Mouse (Mus musculus) frontal cortex, postnatal 25 days (tissue): ENCODE data around the gene Tiparp.

Source experiments
- DNase-seq, 2 experiments: peaks; one replicate each; pipeline ENCODE4 v3.0.0; 2022; ENCODE audit warnings: low spot score in 2 of 2

Gene Tiparp

GRCm38 (mm10) chr3:65584329-65584728, 56.1 kb downstream of the Tiparp start:
- no peak for DNase-seq

DNA sequence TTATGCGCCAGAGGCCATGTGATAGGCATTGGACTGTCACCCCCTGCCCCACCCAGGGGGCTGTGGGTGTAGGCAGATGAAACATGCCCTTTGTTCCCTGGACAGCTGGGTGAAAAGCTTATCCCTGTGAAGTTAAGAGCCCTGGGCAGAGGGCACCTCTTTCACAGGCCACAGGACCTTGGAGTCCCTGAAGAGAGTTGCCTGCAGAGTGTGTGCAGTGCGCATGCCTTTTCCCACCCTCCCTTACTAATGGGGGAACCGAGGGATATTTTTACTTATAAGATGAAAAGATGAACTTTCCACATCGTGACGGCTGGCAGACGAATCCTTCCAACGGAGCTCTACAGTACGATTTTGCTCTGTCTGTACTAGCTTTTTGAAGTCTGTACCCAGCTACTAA, 57.1 kb downstream of the Tiparp start:
- DNase-seq: no peak

GRCm38 (mm10) chr3:65585823-65586482, 57.7 kb downstream of the Tiparp start:
- no peak for DNase-seq

- DNase-seq: peak; percentile 33 to 49
Observed at GRCm38 (mm10) chr3:65586483-65586905, 58.3 kb downstream of the Tiparp start.

DNA sequence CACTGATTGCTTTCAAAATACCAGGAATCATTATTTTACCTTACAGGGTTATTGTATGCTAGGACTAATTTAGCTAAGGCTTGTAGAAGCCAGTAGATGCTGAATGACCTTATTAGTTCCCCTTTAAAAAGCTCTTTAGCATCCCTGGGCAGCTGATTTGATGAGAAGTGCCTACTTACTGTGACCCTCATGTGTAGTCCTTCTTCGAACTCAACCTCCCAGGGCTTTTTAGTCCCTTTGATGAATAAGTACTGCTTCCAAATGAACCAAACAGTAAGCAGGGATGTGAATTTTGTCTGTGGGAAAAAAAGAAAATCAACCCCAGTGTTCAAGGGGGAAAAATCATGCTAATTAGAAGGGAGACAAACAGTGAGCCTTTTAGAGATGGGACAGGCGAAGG, 58.8 kb downstream of the Tiparp start:
- no peak for DNase-seq

DNA sequence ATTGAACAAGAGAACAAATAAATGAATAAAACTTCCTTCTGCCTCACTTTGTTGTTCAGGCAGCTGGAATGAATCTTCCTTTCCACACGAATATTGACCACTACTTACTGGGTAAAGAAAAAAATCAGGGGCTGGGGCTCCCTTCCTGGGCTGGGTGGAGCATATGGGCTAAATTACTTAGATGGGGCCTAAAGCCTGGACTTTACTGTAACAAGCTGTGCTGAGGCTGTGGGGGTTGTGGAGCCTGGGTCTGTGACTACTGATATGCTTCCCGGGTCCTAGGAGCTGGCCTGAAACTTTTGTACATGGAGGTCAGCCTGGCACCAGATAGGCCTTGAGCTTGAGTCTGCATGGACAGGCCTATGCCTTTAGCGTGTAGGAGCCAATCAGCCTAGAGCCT, 60.2 kb downstream of the Tiparp start:
- no peak for DNase-seq

DNA sequence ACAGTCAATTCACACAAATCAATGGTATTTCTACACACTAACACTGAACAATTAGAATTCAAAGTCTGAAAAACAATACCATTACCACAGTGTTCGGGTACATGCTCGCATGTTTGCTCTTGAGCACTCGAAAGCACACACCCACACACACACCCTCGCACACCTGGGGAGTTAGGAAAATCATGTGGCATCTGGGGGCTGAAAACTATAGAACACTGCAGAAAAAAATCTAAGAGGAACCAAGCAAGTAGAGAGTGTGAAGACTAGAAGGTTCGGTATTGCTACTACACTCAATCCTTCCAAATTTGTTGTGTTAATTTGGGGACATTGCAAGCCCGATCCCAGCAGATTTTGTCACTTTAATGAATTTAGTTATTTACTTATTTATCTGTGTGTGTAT, 64.6 kb downstream of the Tiparp start:
- no peak for DNase-seq

DNA sequence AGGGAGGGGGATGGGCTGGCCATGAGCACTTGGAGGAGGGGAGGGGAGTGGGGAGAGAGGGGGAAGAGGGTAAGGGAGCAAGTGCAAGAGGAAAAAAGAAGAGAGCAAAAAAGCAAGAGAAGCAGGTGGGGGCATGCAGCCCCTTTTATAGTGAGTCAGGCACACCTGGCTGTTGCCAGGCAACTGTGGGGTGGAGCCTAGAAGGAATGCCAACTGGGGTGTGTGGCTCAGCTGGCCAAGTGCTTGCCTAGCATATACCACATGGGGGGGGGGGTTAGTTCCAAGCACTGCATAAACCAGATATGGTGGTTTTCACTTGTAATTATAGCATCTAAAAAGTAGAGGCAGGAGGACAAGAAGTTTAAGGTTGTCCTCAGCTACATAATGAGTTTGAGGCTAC, 66.3 kb downstream of the Tiparp start:
- DNase-seq: no peak

- DNase-seq: no peak
Observed at GRCm38 (mm10) chr3:65595196-65595595, 67.0 kb downstream of the Tiparp start.

- DNase-seq: no peak
Observed at GRCm38 (mm10) chr3:65598071-65598830, 70.0 kb downstream of the Tiparp start.

GRCm38 (mm10) chr3:65599151-65599550, 70.9 kb downstream of the Tiparp start:
- DNase-seq: no peak

DNA sequence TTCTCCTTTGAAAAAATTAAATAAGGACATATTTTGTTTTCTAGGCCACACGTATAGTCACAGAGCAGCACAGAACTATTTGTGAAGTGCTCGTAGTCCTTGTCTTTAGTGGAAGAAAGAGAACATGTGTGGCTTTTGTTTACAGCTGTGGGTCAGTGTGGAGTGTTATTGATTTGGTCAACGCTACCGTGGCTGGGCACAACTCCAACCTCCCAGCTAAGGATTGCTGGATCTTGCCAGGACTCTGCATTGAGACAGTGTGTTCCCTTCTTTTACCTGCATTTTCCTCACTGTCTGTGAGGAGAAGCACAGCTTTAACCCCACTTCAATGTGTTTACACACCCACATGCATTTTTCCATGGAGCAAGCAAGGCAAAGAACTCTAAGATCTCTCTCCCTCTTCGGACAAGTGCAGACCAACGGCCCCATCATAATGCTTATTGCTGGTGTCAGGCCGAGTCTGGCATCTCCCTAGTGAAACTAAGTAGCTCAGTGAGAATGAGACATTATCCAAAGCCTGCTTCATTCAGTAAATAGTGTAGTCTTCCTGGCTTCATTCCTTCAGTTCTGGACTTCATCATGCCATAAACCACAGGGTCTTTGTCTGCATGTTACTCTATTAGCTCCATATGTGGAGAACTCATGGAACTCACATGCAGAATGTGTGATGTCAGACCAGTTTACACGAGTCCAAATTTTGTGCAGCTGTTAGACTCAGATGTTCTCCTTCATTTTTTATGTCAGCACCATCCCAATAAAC, 73.3 kb downstream of the Tiparp start:
- no peak for DNase-seq

DNA sequence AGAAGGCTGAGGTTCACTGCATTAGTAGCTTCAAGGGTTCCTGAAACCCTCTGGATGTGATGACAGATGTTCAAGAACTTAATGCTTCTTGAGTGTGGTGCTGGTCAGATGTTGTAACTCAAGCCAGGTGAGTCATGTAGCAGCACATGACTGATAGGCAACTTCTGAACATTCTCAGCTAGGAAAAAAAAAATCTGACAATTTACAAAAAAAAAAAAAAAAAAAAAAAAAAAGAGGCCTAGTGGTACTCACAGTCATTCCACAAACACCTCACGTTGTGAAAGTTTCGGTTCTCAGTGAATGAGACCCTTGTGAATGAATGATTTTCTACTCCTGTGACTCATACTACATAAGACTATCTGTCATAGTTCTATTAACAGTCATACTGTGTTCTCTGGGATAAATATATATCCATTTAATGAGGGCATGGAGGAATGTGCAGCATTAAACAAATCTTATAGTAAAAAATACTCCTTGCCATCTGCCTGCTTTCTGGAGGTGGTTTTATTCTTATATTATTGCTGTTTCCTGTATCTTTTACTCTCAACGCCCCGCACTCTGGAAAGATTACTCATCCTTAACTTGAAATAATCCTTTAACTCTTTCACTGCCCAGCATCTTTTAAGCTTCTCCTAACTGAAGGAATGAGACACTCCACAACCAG, 75.3 kb downstream of the Tiparp start:
- DNase-seq: no peak
